Mouse (Mus musculus): ENCODE data around the gene F5.

DNA sequence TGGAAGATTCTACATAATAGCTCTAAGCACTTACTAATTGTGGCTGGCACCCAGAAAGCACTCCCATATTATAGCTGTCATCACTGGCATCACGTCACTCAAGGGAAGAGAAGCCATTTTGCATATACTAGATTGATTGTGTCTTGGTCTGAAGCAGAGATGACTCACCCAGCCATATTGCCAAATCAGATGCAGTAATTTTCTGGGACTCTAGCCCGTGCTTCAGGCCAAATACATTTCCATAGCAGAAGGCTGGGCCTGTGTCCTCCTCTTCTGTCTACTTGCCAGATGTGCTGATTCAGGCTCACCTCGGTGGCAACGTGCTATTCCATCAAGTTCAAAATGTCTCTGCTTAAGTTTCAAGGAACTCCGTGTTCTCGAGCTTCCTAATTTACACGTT is 109.9 kb downstream of the F5 start:
- TF ChIP-seq POLR2A (IDR thresholded peaks at IDR 0.05; ENCODE audit: extremely low read depth, insufficient read depth, low read length) (no peak), CTCF (IDR thresholded peaks at IDR 0.05; ENCODE audit: extremely low read depth, insufficient read depth, low read length) (no peak)
